Mouse (Mus musculus) liver, adult 2 months (tissue): ENCODE measurements around the gene Slc17a7.

Experiments
- CTCF ChIP-seq: fragments of 200-500 bp; IDR thresholded peaks from 2 replicates; pipeline ENCODE4 v1.5.1; 2011; ENCODE audit warnings: low read depth, low read length, control low read depth
- POLR2A ChIP-seq: fragments of 200-500 bp; IDR thresholded peaks from 2 replicates; pipeline ENCODE4 v1.6.1; 2011; ENCODE audit warnings: low read length, control low read depth; ENCODE audit not compliant: insufficient read depth; ENCODE audit errors: extremely low read depth

DNA sequence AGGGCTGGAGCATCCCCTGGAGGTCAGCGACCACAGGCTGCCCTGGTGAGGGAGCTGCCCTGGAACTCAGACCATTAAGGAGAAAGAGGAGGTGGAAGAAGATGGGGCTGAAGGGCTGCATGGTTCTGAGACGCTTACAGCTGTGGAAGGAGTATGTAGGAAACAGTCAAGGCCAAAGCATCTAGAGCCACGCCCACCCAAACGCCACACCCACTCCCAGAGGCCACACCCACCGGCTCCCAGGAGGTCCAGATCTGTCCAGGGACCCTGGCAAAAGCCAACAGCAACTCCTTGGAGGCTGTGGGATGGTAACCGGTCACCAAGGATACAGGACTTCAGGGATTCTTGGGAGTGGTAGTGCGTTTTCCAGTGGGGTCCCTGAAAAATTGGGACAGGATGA is 14.8 kb downstream of the Slc17a7 start:
- no peak for TF ChIP-seq CTCF
- no peak for TF ChIP-seq POLR2A
